18 mouse cellular contexts compared by ENCODE assay signal in the genomic region with DNA sequence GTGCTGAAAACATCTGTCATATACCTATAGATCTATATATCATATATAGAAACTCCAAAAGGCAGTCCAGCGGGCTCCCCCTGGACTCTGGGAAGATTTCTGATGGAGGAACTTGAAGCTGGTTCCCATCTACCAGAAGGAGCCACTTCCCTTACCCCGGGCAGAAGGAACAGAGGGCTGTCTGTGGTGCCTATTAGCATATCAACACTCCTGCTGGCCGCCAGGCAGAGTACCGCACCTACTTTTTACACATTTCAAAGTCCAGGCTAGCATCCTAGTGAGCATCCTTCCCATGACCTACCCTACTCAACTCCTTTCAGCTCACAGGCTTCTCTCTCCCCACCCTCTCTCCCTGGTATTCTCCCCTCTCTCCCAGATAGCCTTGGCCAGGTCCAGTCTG. TPM values are rescaled to one million over a fixed set of nuclear protein-coding genes. Genes with fewer than 3 reads are reported as not detected.
A peak's percentile ranks its signal among the peaks of the same experiment; 100 is the strongest.
DNase-seq lines count a peak whose midpoint lies in the region; ATAC-seq and TF ChIP-seq lines count a peak whose summit lies in the region.
"Had no signal": no experiment of that assay in that cellular context is flagged by ENCODE, and none has a peak within 500 bp of the region (broad histone marks: within the 10 kb centered on the region; RNA-seq: fewer than 3 reads in every experiment).

No protein-coding gene starts in this region.

- H3K4me2 ChIP-seq in midbrain, embryonic 11.5 days: no peak overlapping the region
- H3K4me2 ChIP-seq in stomach, postnatal 0 days (replicated peaks; ENCODE audit: low read depth): no peak overlapping the region
- H3K4me2 ChIP-seq: embryonic facial prominence, embryonic 13.5 days; forebrain, embryonic 12.5 days; heart, embryonic 12.5 days; hindbrain, embryonic 15.5 days had no signal

- TF ChIP-seq CTCF in stomach, postnatal 0 days (IDR thresholded peaks at IDR 0.05; ENCODE audit: low read depth): no peak

- WGBS in midbrain, embryonic 11.5 days: 25% methylated on average over 4 of the region's 4 CpGs
- WGBS in midbrain, embryonic 10.5 days: 27% methylated on average over 4 of the region's 4 CpGs
- WGBS in stomach, postnatal 0 days: 40% methylated on average over 4 of the region's 4 CpGs

- H3K4me3 ChIP-seq in midbrain, embryonic 11.5 days (ENCODE audit: low read depth, low read length): no peak overlapping the region
- no peak overlapping the region for H3K4me3 ChIP-seq in midbrain, embryonic 10.5 days
- H3K4me3 ChIP-seq in stomach, postnatal 0 days (ENCODE audit: low read depth, low read length): no peak overlapping the region
- H3K4me3 ChIP-seq: embryonic facial prominence, embryonic 13.5 days; forebrain, embryonic 12.5 days; heart, embryonic 12.5 days; hindbrain, embryonic 15.5 days had no signal

- no peak for TF ChIP-seq EP300 in stomach, postnatal 0 days (optimal IDR thresholded peaks at IDR 0.05)

- no peak overlapping the region for H3K27ac ChIP-seq in midbrain, embryonic 11.5 days (ENCODE audit: low read depth, low read length)
- no peak overlapping the region for H3K27ac ChIP-seq in midbrain, embryonic 10.5 days (replicated peaks)
- no peak overlapping the region for H3K27ac ChIP-seq in stomach, postnatal 0 days (replicated peaks)
- H3K27ac ChIP-seq: embryonic facial prominence, embryonic 13.5 days; forebrain, embryonic 12.5 days; hindbrain, embryonic 15.5 days had no signal

- no peaks in the 10 kb centered on the region for H3K36me3 ChIP-seq in midbrain, embryonic 11.5 days (ENCODE audit: control insufficient read depth, insufficient read depth, low read length)
- no peaks in the 10 kb centered on the region for H3K36me3 ChIP-seq in midbrain, embryonic 10.5 days
- no peaks in the 10 kb centered on the region for H3K36me3 ChIP-seq in stomach, postnatal 0 days (ENCODE audit: control insufficient read depth, insufficient read depth, low read length)
- H3K36me3 ChIP-seq: embryonic facial prominence, embryonic 13.5 days; forebrain, embryonic 12.5 days; heart, embryonic 12.5 days; hindbrain, embryonic 15.5 days had no signal

- DNase-seq in midbrain, embryonic 11.5 days (ENCODE audit: low spot score, missing footprints): peak; percentile 73
- no peak for DNase-seq in midbrain, embryonic 10.5 days (ENCODE audit: low spot score)
- DNase-seq in ZHBTc4 (ENCODE audit: low read depth, low spot score): peak; percentile 65
- DNase-seq in stomach, postnatal 0 days (ENCODE audit: low spot score): no peak
- no peak for DNase-seq in embryo, embryonic 9.5 days (ENCODE audit: extremely low spot score)
- no peak for DNase-seq in frontal cortex, postnatal 14 days (ENCODE audit: low spot score in 2 of 2)
- DNase-seq: adrenal gland, postnatal 10 days; cerebellum, adult 2 months; cerebellum, postnatal 14 days; gastrocnemius, postnatal 14 days; heart, postnatal 36 days had no signal

- H3K4me1 ChIP-seq in midbrain, embryonic 11.5 days (ENCODE audit: control insufficient read depth, insufficient read depth, low read length): no peaks in the 10 kb centered on the region
- 0 out of 2 replicates have a peak, but pooled peaks cover 3% of the 10 kb centered on the region for H3K4me1 ChIP-seq in midbrain, embryonic 10.5 days
- H3K4me1 ChIP-seq in stomach, postnatal 0 days (replicated peaks; ENCODE audit: control insufficient read depth, insufficient read depth): no peaks in the 10 kb centered on the region
- H3K4me1 ChIP-seq: forebrain, embryonic 12.5 days; hindbrain, embryonic 15.5 days had no signal

- no peaks in the 10 kb centered on the region for H3K9me3 ChIP-seq in midbrain, embryonic 11.5 days (ENCODE audit: control insufficient read depth, low read length)
- 0 out of 2 replicates have a peak, but pooled peaks cover 5% of the 10 kb centered on the region for H3K9me3 ChIP-seq in midbrain, embryonic 10.5 days (replicated peaks)
- H3K9me3 ChIP-seq in stomach, postnatal 0 days (ENCODE audit: control insufficient read depth, low read length): no peaks in the 10 kb centered on the region
- H3K9me3 ChIP-seq: forebrain, embryonic 12.5 days; hindbrain, embryonic 15.5 days had no signal

- no peak overlapping the region for H3K9ac ChIP-seq in midbrain, embryonic 11.5 days (ENCODE audit: low read length)
- no peak overlapping the region for H3K9ac ChIP-seq in stomach, postnatal 0 days (ENCODE audit: low read length)
- H3K9ac ChIP-seq: embryonic facial prominence, embryonic 13.5 days; forebrain, embryonic 12.5 days; heart, embryonic 12.5 days; hindbrain, embryonic 15.5 days had no signal

- ATAC-seq in midbrain, embryonic 11.5 days (ENCODE audit: low FRiP score): no peak
- peak; percentile 27 for ATAC-seq in megakaryocyte progenitor cell, adult 5-6 weeks (replicated peaks; ENCODE audit: poor library complexity)
- ATAC-seq in stomach, postnatal 0 days (ENCODE audit: low FRiP score, low TSS enrichment): 0 out of 2 replicates have a peak, but pooled peaks have one; percentile 35
- ATAC-seq in inflammation-experienced regulatory T-cells, adult 6 months: no peak
- ATAC-seq: forebrain, embryonic 16.5 days had no signal

- no peaks in the 10 kb centered on the region for H3K27me3 ChIP-seq in midbrain, embryonic 11.5 days (ENCODE audit: control insufficient read depth, insufficient read depth, low read length)
- H3K27me3 ChIP-seq in midbrain, embryonic 10.5 days (ENCODE audit: low read depth, poor library complexity, severe bottlenecking): peaks cover 35% of the 10 kb centered on the region
- H3K27me3 ChIP-seq in stomach, postnatal 0 days (ENCODE audit: control insufficient read depth, insufficient read depth, low read length): no peaks in the 10 kb centered on the region

RNA-seq across cellular contexts. Expression of gene Card19, which starts 9.8 kb away (rescaled TPM):
- polyA plus RNA-seq in midbrain, embryonic 11.5 days (2014; fragmentation: Nextera tagmentation; extraction: Ambion mirVana): 17.1 and 18.0 TPM in 2 replicates
- 23.1 and 23.3 TPM in 2 replicates for polyA plus RNA-seq in midbrain, embryonic 10.5 days (2016; fragmentation: Nextera tagmentation; extraction: Ambion mirVana)
- 20.1 and 27.1 TPM in 2 replicates for total RNA-seq in megakaryocyte progenitor cell, adult 5-6 weeks (2015)
- 22.1 and 30.2 TPM in 2 replicates for total RNA-seq in megakaryocyte progenitor cell, adult 5-6 weeks (2017)
- polyA plus RNA-seq in stomach, postnatal 0 days (2015; fragmentation: Nextera tagmentation; extraction: Ambion mirVana): 83.5 and 86.2 TPM in 2 replicates
- polyA plus RNA-seq in inflammation-experienced regulatory T-cells, adult 6 months (2017; shearing (Covaris generic)): 10 to 100 TPM; 58.3 to 83.2 (median 61.4) TPM

RNA-seq across cellular contexts. Expression of gene Susd3, which starts 22.9 kb away (rescaled TPM):
- polyA plus RNA-seq in midbrain, embryonic 11.5 days (2014; fragmentation: Nextera tagmentation; extraction: Ambion mirVana): 0.81 and 1.1 TPM in 2 replicates
- polyA plus RNA-seq in midbrain, embryonic 10.5 days (2016; fragmentation: Nextera tagmentation; extraction: Ambion mirVana): 1.0 and 1.2 TPM in 2 replicates
- total RNA-seq in megakaryocyte progenitor cell, adult 5-6 weeks (2015): 3.8 and 5.7 TPM in 2 replicates
- 1.7 and 4.0 TPM in 2 replicates for total RNA-seq in megakaryocyte progenitor cell, adult 5-6 weeks (2017)
- polyA plus RNA-seq in stomach, postnatal 0 days (2015; fragmentation: Nextera tagmentation; extraction: Ambion mirVana): 1.0 and 1.2 TPM in 2 replicates
- 10 to 100 TPM; 62.0 to 95.1 (median 90.5) TPM for polyA plus RNA-seq in inflammation-experienced regulatory T-cells, adult 6 months (2017; shearing (Covaris generic))

RNA-seq across cellular contexts. Expression of gene Ninj1, which starts 38.3 kb away (rescaled TPM):
- polyA plus RNA-seq in midbrain, embryonic 11.5 days (2014; fragmentation: Nextera tagmentation; extraction: Ambion mirVana): 17.5 TPM in 2 replicates
- 23.1 and 24.3 TPM in 2 replicates for polyA plus RNA-seq in midbrain, embryonic 10.5 days (2016; fragmentation: Nextera tagmentation; extraction: Ambion mirVana)
- 68.2 and 69.6 TPM in 2 replicates for total RNA-seq in megakaryocyte progenitor cell, adult 5-6 weeks (2015)
- total RNA-seq in megakaryocyte progenitor cell, adult 5-6 weeks (2017): 38.4 and 38.8 TPM in 2 replicates
- polyA plus RNA-seq in stomach, postnatal 0 days (2015; fragmentation: Nextera tagmentation; extraction: Ambion mirVana): 76.3 and 83.1 TPM in 2 replicates
- 10 to 100 TPM; 19.6 to 30.9 (median 29.4) TPM for polyA plus RNA-seq in inflammation-experienced regulatory T-cells, adult 6 months (2017; shearing (Covaris generic))

Comparison
In these comparisons a context has a peak if more than half of its experiments do, and no peak if none do; other contexts are left out.
1. DNase-seq: peak in midbrain, embryonic 11.5 days (single experiment) and ZHBTc4 (single experiment); none in midbrain, embryonic 10.5 days (single experiment), stomach, postnatal 0 days (single experiment), embryo, embryonic 9.5 days (single experiment) and frontal cortex, postnatal 14 days (0 of 2).
2. ATAC-seq: peak in megakaryocyte progenitor cell, adult 5-6 weeks (single experiment) and stomach, postnatal 0 days (single experiment); none in midbrain, embryonic 11.5 days (single experiment) and inflammation-experienced regulatory T-cells, adult 6 months (single experiment).
3. RNA of gene Susd3, which starts 22.9 kb away (polyA plus RNA-seq): 62.0 to 95.1 TPM in inflammation-experienced regulatory T-cells, adult 6 months; 1.0 to 1.2 TPM in stomach, postnatal 0 days, 1.0 to 1.2 TPM in midbrain, embryonic 10.5 days and 0.81 to 1.1 TPM in midbrain, embryonic 11.5 days; every median in the first group is over 10 times any median in the second.